Mouse (Mus musculus): ENCODE measurements around the gene Tnfsf15. TPM values are rescaled to one million over a fixed set of nuclear protein-coding genes. Genes with fewer than 3 reads are reported as not detected.

Gene Tnfsf15
- polyA plus RNA-seq, 1 experiment from 2014 or later = 0.46 TPM

GRCm38 (mm10) chr4:63699749-63700148, 45.2 kb downstream of the Tnfsf15 start:
- Histone ChIP-seq H3K9me3 (ENCODE audit: control insufficient read depth, low read length) (no peaks in the 10 kb centered on the region), H3K27me3 (ENCODE audit: control insufficient read depth, insufficient read depth, low read depth, low read length) (no peaks in the 10 kb centered on the region), H3K9ac (ENCODE audit: low read length) (no peak overlapping the region), H3K27ac (ENCODE audit: low read length) (no peak overlapping the region), H3K4me2 (ENCODE audit: low read depth, low read length) (no peak overlapping the region), H3K4me3 (ENCODE audit: low read length) (no peak overlapping the region), H3K4me1 (replicated peaks; ENCODE audit: control insufficient read depth, insufficient read depth, low read length) (no peaks in the 10 kb centered on the region), H3K36me3 (ENCODE audit: control insufficient read depth, insufficient read depth, low read length) (no peaks in the 10 kb centered on the region)
- ATAC-seq (ENCODE audit: low read depth) = no peak
- WGBS = 38% methylated on average over 3 of the region's 3 CpGs

DNA sequence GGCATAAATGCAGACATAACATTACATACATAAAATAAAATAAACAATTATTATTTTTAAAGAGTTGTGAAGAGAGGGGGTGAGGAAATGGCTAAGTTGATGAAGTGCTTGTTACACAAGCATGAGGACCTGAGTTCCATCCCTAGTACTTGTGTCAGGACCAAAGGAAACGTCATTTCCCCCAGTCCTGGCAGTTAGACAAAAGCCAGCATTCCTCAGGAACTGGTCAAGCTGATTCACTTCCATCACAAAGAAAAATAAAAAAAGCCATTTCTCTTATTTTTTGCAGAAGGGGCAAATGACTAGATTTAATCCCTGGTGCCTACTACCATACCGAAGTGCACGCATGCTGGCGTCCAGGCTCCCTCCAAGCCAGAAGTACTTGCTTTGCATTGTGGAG, 48.0 kb downstream of the Tnfsf15 start:
- Histone ChIP-seq H3K4me1 (replicated peaks; ENCODE audit: control insufficient read depth, insufficient read depth, low read length) (no peaks in the 10 kb centered on the region), H3K27me3 (ENCODE audit: control insufficient read depth, insufficient read depth, low read depth, low read length) (no peaks in the 10 kb centered on the region), H3K36me3 (ENCODE audit: control insufficient read depth, insufficient read depth, low read length) (no peaks in the 10 kb centered on the region), H3K27ac (ENCODE audit: low read length) (no peak overlapping the region), H3K9me3 (ENCODE audit: control insufficient read depth, low read length) (no peaks in the 10 kb centered on the region), H3K4me3 (ENCODE audit: low read length) (no peak overlapping the region), H3K4me2 (ENCODE audit: low read depth, low read length) (no peak overlapping the region), H3K9ac (ENCODE audit: low read length) (no peak overlapping the region)
- ATAC-seq (ENCODE audit: low read depth) = peak; percentile 36; the same call in 1 of the 2 replicates
- 75% methylated on average over 4 of the region's 4 CpGs for WGBS

DNA sequence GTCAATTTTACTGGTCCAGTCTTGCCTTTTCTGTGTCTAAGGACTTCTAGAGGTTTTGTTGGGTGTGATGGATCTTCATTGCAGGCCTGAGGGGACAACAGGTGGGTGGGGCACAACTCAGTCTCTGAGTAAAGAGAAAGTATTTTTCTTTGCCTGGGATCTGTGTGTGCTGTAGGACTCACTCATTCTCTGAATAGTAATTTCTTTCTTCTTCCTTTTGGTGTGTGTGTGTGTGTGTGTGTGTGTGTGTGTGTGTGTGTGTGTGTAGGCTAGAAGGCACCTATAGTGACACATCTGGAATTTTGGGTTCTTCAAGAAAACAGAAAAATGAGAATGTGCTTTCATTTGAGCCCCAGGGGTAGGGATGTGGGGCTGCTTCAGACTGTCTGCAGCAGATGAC, 52.6 kb downstream of the Tnfsf15 start:
- no peaks in the 10 kb centered on the region for H3K27me3 ChIP-seq (ENCODE audit: control insufficient read depth, insufficient read depth, low read depth, low read length)
- no peak overlapping the region for H3K4me3 ChIP-seq (ENCODE audit: low read length)
- H3K27ac ChIP-seq (ENCODE audit: low read length) = no peak overlapping the region
- H3K9ac ChIP-seq (ENCODE audit: low read length) = no peak overlapping the region
- no peaks in the 10 kb centered on the region for H3K9me3 ChIP-seq (ENCODE audit: control insufficient read depth, low read length)
- H3K4me1 ChIP-seq (replicated peaks; ENCODE audit: control insufficient read depth, insufficient read depth, low read length) = no peaks in the 10 kb centered on the region
- no peak for ATAC-seq (ENCODE audit: low read depth)
- no peaks in the 10 kb centered on the region for H3K36me3 ChIP-seq (ENCODE audit: control insufficient read depth, insufficient read depth, low read length)
- H3K4me2 ChIP-seq (ENCODE audit: low read depth, low read length) = no peak overlapping the region

DNA sequence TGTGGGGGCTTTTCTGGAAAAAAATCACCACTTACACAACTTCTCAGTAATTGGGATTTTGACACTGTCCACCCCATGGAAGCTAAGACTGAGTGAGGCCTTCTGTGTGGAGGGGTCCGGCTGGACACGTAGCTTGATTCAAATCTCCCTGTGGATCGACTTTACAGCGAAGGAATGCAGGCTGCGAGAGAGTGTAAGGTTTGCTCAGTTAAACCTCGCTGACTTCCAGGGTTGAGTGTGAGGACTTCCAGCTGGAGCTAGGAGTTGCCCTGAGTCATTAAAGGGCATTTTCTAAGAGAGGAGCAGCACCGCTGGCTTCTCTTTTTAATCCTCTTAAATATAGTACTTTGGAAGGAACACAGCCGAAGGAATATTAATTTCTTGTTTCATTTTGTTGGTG, 57.5 kb downstream of the Tnfsf15 start:
- Histone ChIP-seq H3K27me3 (ENCODE audit: control insufficient read depth, insufficient read depth, low read depth, low read length) (no peaks in the 10 kb centered on the region), H3K36me3 (ENCODE audit: control insufficient read depth, insufficient read depth, low read length) (no peaks in the 10 kb centered on the region), H3K27ac (ENCODE audit: low read length) (no peak overlapping the region), H3K4me3 (ENCODE audit: low read length) (no peak overlapping the region), H3K9ac (ENCODE audit: low read length) (no peak overlapping the region), H3K4me2 (ENCODE audit: low read depth, low read length) (no peak overlapping the region), H3K4me1 (replicated peaks; ENCODE audit: control insufficient read depth, insufficient read depth, low read length) (no peaks in the 10 kb centered on the region; the same call in 1 of the 2 replicates), H3K9me3 (ENCODE audit: control insufficient read depth, low read length) (no peaks in the 10 kb centered on the region)
- 26% methylated on average over 8 of the region's 8 CpGs for WGBS
- ATAC-seq (ENCODE audit: low read depth) = peak; percentile 37

- Histone ChIP-seq H3K4me3 (ENCODE audit: low read length) (no peak overlapping the region), H3K36me3 (ENCODE audit: control insufficient read depth, insufficient read depth, low read length) (no peaks in the 10 kb centered on the region), H3K27ac (ENCODE audit: low read length) (no peak overlapping the region), H3K9me3 (ENCODE audit: control insufficient read depth, low read length) (no peaks in the 10 kb centered on the region), H3K4me1 (replicated peaks; ENCODE audit: control insufficient read depth, insufficient read depth, low read length) (no peaks in the 10 kb centered on the region; the same call in 1 of the 2 replicates), H3K27me3 (ENCODE audit: control insufficient read depth, insufficient read depth, low read depth, low read length) (no peaks in the 10 kb centered on the region), H3K9ac (ENCODE audit: low read length) (no peak overlapping the region), H3K4me2 (ENCODE audit: low read depth, low read length) (no peak overlapping the region)
- ATAC-seq (ENCODE audit: low read depth) = no peak
Measured at GRCm38 (mm10) chr4:63686157-63686556, 58.8 kb downstream of the Tnfsf15 start.

- WGBS = 20% methylated on average over 4 of the region's 4 CpGs
- no peak for ATAC-seq (ENCODE audit: low read depth)
- H3K36me3 ChIP-seq (ENCODE audit: control insufficient read depth, insufficient read depth, low read length) = no peaks in the 10 kb centered on the region
- no peak overlapping the region for H3K4me3 ChIP-seq (ENCODE audit: low read length)
- H3K4me2 ChIP-seq (ENCODE audit: low read depth, low read length) = no peak overlapping the region
- H3K27me3 ChIP-seq (ENCODE audit: control insufficient read depth, insufficient read depth, low read depth, low read length) = no peaks in the 10 kb centered on the region
- H3K9me3 ChIP-seq (ENCODE audit: control insufficient read depth, low read length) = no peaks in the 10 kb centered on the region
- H3K4me1 ChIP-seq (replicated peaks; ENCODE audit: control insufficient read depth, insufficient read depth, low read length) = no peaks in the 10 kb centered on the region; the same call in 1 of the 2 replicates
- H3K27ac ChIP-seq (ENCODE audit: low read length) = no peak overlapping the region
- H3K9ac ChIP-seq (ENCODE audit: low read length) = no peak overlapping the region
Measured at GRCm38 (mm10) chr4:63685253-63685525, 59.7 kb downstream of the Tnfsf15 start.

DNA sequence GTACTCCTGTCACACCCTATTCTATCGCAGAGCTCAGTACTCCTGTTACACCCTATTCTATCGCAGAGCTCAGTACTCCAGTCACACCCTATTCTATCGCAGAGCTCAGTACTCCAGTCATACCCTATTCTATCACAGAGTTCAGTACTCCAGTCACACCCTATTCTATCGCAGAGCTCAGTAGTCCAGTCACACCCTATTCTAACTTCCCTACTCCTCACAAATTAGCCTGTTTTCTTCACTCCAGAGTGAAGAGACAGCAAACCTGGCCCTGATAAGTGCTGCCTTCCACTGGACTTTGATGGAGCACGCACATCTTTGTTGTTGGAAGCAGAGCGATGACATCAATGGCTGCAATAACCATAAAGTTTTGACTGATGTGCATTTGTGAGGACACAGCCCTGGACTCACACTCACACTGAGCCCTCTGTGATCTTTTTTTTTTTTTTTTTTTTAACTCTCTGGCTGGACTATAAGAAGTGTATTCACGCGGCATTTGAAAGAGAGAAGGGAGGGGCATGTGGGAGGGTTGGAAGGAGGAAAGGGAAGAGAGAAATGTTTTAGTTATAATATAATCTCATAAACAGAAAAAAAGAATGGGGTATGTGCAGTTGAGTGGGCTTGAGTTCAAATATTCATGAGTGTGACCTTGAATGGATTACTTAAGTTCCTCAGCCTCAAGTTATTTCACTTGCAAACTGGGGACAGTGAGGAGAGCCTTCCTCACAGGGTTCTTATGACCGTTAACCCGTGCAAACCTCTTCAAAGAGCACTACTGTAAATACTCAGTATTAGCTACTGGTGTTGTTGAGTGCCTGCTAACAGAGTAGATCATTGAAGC, 60.3 kb downstream of the Tnfsf15 start:
- H3K4me3 ChIP-seq (ENCODE audit: low read length) = no peak overlapping the region
- H3K9ac ChIP-seq (ENCODE audit: low read length) = no peak overlapping the region
- 46% methylated on average over 10 of the region's 10 CpGs for WGBS
- no peaks in the 10 kb centered on the region for H3K9me3 ChIP-seq (ENCODE audit: control insufficient read depth, low read length)
- peak; percentile 91 for ATAC-seq (ENCODE audit: low read depth)
- H3K36me3 ChIP-seq (ENCODE audit: control insufficient read depth, insufficient read depth, low read length) = no peaks in the 10 kb centered on the region
- no peaks in the 10 kb centered on the region for H3K27me3 ChIP-seq (ENCODE audit: control insufficient read depth, insufficient read depth, low read depth, low read length)
- no peak overlapping the region for H3K4me2 ChIP-seq (ENCODE audit: low read depth, low read length)
- H3K27ac ChIP-seq (ENCODE audit: low read length) = no peak overlapping the region
- no peaks in the 10 kb centered on the region; the same call in 1 of the 2 replicates for H3K4me1 ChIP-seq (replicated peaks; ENCODE audit: control insufficient read depth, insufficient read depth, low read length)

DNA sequence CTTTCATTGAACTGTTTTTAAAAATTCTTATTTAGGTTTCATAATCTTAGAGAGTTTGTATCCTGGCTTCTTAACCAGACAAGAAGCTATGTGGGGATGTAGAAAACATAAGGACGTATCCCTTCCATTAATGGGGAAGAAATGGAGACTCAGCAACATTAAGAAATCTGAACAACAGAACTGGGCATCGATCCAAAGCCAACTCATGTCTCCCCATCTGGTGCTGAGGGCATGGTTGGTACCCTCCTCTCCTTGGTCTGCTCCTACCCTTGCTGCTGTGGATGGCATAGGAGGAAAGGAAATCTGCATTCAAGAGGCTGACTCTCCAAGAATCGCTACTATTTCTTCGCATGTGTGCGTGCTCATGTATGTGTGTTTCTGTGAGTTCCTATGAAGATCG, 61.2 kb downstream of the Tnfsf15 start:
- Histone ChIP-seq H3K9me3 (ENCODE audit: control insufficient read depth, low read length) (no peaks in the 10 kb centered on the region), H3K27ac (ENCODE audit: low read length) (no peak overlapping the region), H3K4me1 (replicated peaks; ENCODE audit: control insufficient read depth, insufficient read depth, low read length) (no peaks in the 10 kb centered on the region; the same call in 1 of the 2 replicates), H3K4me3 (ENCODE audit: low read length) (no peak overlapping the region), H3K4me2 (ENCODE audit: low read depth, low read length) (no peak overlapping the region), H3K27me3 (ENCODE audit: control insufficient read depth, insufficient read depth, low read depth, low read length) (no peaks in the 10 kb centered on the region), H3K36me3 (ENCODE audit: control insufficient read depth, insufficient read depth, low read length) (no peaks in the 10 kb centered on the region), H3K9ac (ENCODE audit: low read length) (no peak overlapping the region)
- ATAC-seq (ENCODE audit: low read depth) = no peak
- WGBS = 90% methylated on average over 6 of the region's 6 CpGs

DNA sequence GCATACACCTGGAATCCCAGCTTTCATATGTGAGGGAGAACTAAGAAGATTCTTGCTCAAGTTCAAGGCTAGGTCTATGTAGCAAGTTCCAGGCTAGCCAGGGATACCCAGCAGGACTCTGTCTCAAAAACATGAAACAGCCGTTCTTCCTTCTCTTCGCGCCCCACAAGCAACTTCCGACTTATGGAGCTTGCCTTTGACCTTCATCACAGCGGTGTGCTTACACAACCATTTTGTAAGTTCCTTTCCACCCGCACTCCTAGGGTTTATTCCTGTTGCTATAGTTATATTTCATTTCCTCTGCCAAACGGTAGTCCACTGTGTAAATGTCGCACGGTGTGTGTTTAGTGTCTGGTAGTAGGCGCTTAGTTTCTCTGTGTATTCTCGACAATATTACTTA, 61.9 kb downstream of the Tnfsf15 start:
- no peak for ATAC-seq (ENCODE audit: low read depth)
- H3K9ac ChIP-seq (ENCODE audit: low read length) = no peak overlapping the region
- H3K4me3 ChIP-seq (ENCODE audit: low read length) = no peak overlapping the region
- no peak overlapping the region for H3K27ac ChIP-seq (ENCODE audit: low read length)
- no peaks in the 10 kb centered on the region for H3K36me3 ChIP-seq (ENCODE audit: control insufficient read depth, insufficient read depth, low read length)
- H3K9me3 ChIP-seq (ENCODE audit: control insufficient read depth, low read length) = no peaks in the 10 kb centered on the region
- no peaks in the 10 kb centered on the region for H3K27me3 ChIP-seq (ENCODE audit: control insufficient read depth, insufficient read depth, low read depth, low read length)
- no peaks in the 10 kb centered on the region; the same call in 1 of the 2 replicates for H3K4me1 ChIP-seq (replicated peaks; ENCODE audit: control insufficient read depth, insufficient read depth, low read length)
- no peak overlapping the region for H3K4me2 ChIP-seq (ENCODE audit: low read depth, low read length)
- WGBS = 67% methylated on average over 11 of the region's 11 CpGs

Measured in lung, embryonic 16.5 days (tissue).